Mouse (Mus musculus): Measurements from ENCODE around the gene Rcc2. TPM values are rescaled to one million over a fixed set of nuclear protein-coding genes. Genes with fewer than 3 reads are reported as not detected.
A peak's percentile ranks its signal among the peaks of the same experiment; 100 is the strongest.

Gene Rcc2
- total RNA-seq, 2 experiments from 2014 or later: 5.9 to 8.8 TPM

- DNase-seq: no peak
- no peak overlapping the region for H3K4me3 ChIP-seq
- TF ChIP-seq CTCF (IDR thresholded peaks at IDR 0.05): no peak
- H3K27ac ChIP-seq: no peak overlapping the region
- intact Hi-C loops (cut with DNase I): no loop called here
Measured at GRCm38 (mm10) chr4:140689873-140690655, 10.3 kb upstream of the Rcc2 start.

- H3K27ac ChIP-seq: no peak overlapping the region
- no peak overlapping the region for H3K4me3 ChIP-seq
- TF ChIP-seq CTCF (IDR thresholded peaks at IDR 0.05): no peak
- intact Hi-C loops (cut with DNase I): no loop called here
- DNase-seq: no peak
Measured at GRCm38 (mm10) chr4:140691481-140691880, 8.9 kb upstream of the Rcc2 start.

GRCm38 (mm10) chr4:140693513-140693912 is 6.8 kb upstream of the Rcc2 start:
- no peak overlapping the region for H3K4me3 ChIP-seq
- intact Hi-C loops (cut with DNase I): no loop called here
- no peak for TF ChIP-seq CTCF (IDR thresholded peaks at IDR 0.05)

GRCm38 (mm10) chr4:140694551-140695060 is 5.7 kb upstream of the Rcc2 start:
- DNase-seq: no peak
- no peak for TF ChIP-seq CTCF (IDR thresholded peaks at IDR 0.05)
- H3K4me3 ChIP-seq: no peak overlapping the region
- intact Hi-C loops (cut with DNase I): no loop called here
- no peak overlapping the region for H3K27ac ChIP-seq

More at GRCm38 (mm10) chr4:140693513-140693912, 6.8 kb upstream of the Rcc2 start:
- H3K27ac ChIP-seq: no peak overlapping the region
- DNase-seq: no peak

GRCm38 (mm10) chr4:140695146-140695545 is 5.2 kb upstream of the Rcc2 start:
- DNase-seq: no peak
- Histone ChIP-seq H3K27ac (no peak overlapping the region), H3K4me3 (no peak overlapping the region)
- no peak for TF ChIP-seq CTCF (IDR thresholded peaks at IDR 0.05)
- intact Hi-C loops (cut with DNase I): no loop called here

- intact Hi-C loops (cut with DNase I): no loop called here
- Histone ChIP-seq H3K27ac (no peak overlapping the region), H3K4me3 (no peak overlapping the region)
- no peak for TF ChIP-seq CTCF (IDR thresholded peaks at IDR 0.05)
- no peak for DNase-seq
Measured at GRCm38 (mm10) chr4:140695675-140696585, 4.4 kb upstream of the Rcc2 start.

- TF ChIP-seq CTCF (IDR thresholded peaks at IDR 0.05): no peak
- peak overlapping the region; percentile 98 for H3K27ac ChIP-seq
- intact Hi-C loops (cut with DNase I): loop anchor here (2.0 kb wide), 1 partner anchor 15 kb away; no protein-coding TSS in a partner anchor
- DNase-seq: peak; percentile 84
- peak overlapping the region; percentile 91 for H3K4me3 ChIP-seq
Measured at GRCm38 (mm10) chr4:140699441-140700127, 757 bp upstream of the Rcc2 start.

- DNase-seq: peak; percentile 91
- Histone ChIP-seq H3K27ac (peak overlapping the region; percentile 98), H3K4me3 (peak overlapping the region; percentile 91)
- intact Hi-C loops (cut with DNase I): no loop called here
- peak; percentile 67 for TF ChIP-seq CTCF (IDR thresholded peaks at IDR 0.05)
Measured at GRCm38 (mm10) chr4:140701049-140701715, 841 bp downstream of the Rcc2 start.

- H3K4me3 ChIP-seq: peak overlapping the region; percentile 91
- DNase-seq: peak; percentile 50
- peak overlapping the region; percentile 98 for H3K27ac ChIP-seq
- intact Hi-C loops (cut with DNase I): no loop called here
- no peak for TF ChIP-seq CTCF (IDR thresholded peaks at IDR 0.05)
Measured at GRCm38 (mm10) chr4:140701716-140702561, 1.6 kb downstream of the Rcc2 start.

- no peak for TF ChIP-seq CTCF (IDR thresholded peaks at IDR 0.05)
- DNase-seq: peak; percentile 95
- H3K27ac ChIP-seq: peak overlapping the region; percentile 98
- intact Hi-C loops (cut with DNase I): no loop called here
- H3K4me3 ChIP-seq: peak overlapping the region; percentile 91
Measured at GRCm38 (mm10) chr4:140702611-140703327, 2.4 kb downstream of the Rcc2 start.

Measured in gastrocnemius, adult 2 months (tissue).